Mouse (Mus musculus): ENCODE data around the gene Ptcd3.

DNA sequence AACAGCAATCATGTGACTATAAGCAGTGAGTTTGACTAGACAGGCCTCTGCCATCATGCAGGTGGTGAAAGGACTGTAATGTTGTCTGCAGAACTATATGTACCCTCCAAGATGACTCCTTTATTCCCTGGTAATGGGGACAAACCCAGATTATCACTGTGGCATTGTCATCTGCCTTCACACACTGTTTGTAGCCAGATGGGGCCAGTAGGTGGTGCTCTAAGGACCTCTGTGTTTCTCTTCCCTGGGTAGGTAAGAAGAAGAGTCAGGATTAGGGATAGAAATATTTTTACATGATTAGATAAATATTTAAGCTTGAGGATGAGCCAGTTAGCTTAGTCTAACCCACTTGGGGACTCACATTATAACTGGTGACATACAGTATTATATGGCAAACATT lies 19.4 kb upstream of the Ptcd3 start:
- TF ChIP-seq GATA1 (IDR thresholded peaks at IDR 0.05; ENCODE audit: low read depth, low read length) (no peak), RAD21 (IDR thresholded peaks at IDR 0.05; ENCODE audit: low read depth, low read length) (peak; percentile 44), TCF12 (IDR thresholded peaks at IDR 0.05; ENCODE audit: low read depth, low read length) (no peak), E2F4 (IDR thresholded peaks at IDR 0.05; ENCODE audit: borderline replicate concordance, low read depth, low read length) (no peak), CTCF (IDR thresholded peaks at IDR 0.05 in 2 of 3, conservative IDR thresholded peaks at IDR 0.05 in 1 of 3; ENCODE audit: control insufficient read depth in 1 of 3, insufficient read depth in 1 of 3, low read depth in 2 of 3, low read length in 3 of 3, poor library complexity in 1 of 3, severe bottlenecking in 1 of 3) (peak; percentile 43 to 62 (median 53)), POLR2A (IDR thresholded peaks at IDR 0.05; ENCODE audit: control insufficient read depth in 1 of 2, insufficient read depth in 1 of 2, low read depth in 1 of 2, low read length in 2 of 2, poor library complexity in 1 of 2) (no peak), UBTF (IDR thresholded peaks at IDR 0.05; ENCODE audit: borderline replicate concordance, insufficient read depth, low read depth, low read length) (no peak)
